ENCODE assay signal across 15 mouse cellular contexts in genomic region chr11:49982881-49983280, GRCm38 (mm10). TPM values are rescaled to one million over a fixed set of nuclear protein-coding genes. Genes with fewer than 3 reads are reported as not detected.
DNase-seq lines count a peak whose midpoint lies in the region; ATAC-seq and TF ChIP-seq lines count a peak whose summit lies in the region.
"Had no signal": no experiment of that assay in that cellular context is flagged by ENCODE, and none has a peak within 500 bp of the region (broad histone marks: within the 10 kb centered on the region; RNA-seq: fewer than 3 reads in every experiment).

No protein-coding gene starts in this region.

- intact Hi-C loops in heart, postnatal 25 days (cut with DNase I): no loop called here

- no peaks in the 10 kb centered on the region for H3K27me3 ChIP-seq in liver, postnatal 0 days (ENCODE audit: insufficient read depth, low read length)
- H3K27me3 ChIP-seq in heart, embryonic 11.5 days (ENCODE audit: control insufficient read depth, insufficient read depth, low read length): no peaks in the 10 kb centered on the region; the same call in 1 of the 2 replicates
- H3K27me3 ChIP-seq: forebrain, embryonic 12.5 days had no signal

- no peak overlapping the region for H3K4me2 ChIP-seq in liver, postnatal 0 days (ENCODE audit: low read depth, low read length)
- H3K4me2 ChIP-seq in heart, embryonic 11.5 days: no peak overlapping the region
- H3K4me2 ChIP-seq: forebrain, embryonic 12.5 days had no signal

- no peaks in the 10 kb centered on the region for H3K9me3 ChIP-seq in liver, postnatal 0 days (ENCODE audit: low read length)
- no peaks in the 10 kb centered on the region for H3K9me3 ChIP-seq in heart, embryonic 11.5 days (replicated peaks; ENCODE audit: control insufficient read depth, low read length)
- H3K9me3 ChIP-seq: forebrain, embryonic 12.5 days; hindbrain, embryonic 10.5 days had no signal

- no peaks in the 10 kb centered on the region for H3K36me3 ChIP-seq in liver, postnatal 0 days (replicated peaks; ENCODE audit: insufficient read depth, low read length)
- H3K36me3 ChIP-seq in heart, embryonic 11.5 days (ENCODE audit: control insufficient read depth, insufficient read depth, low read length): no peaks in the 10 kb centered on the region
- H3K36me3 ChIP-seq: forebrain, embryonic 12.5 days; hindbrain, embryonic 10.5 days had no signal

- H3K4me3 ChIP-seq in liver, postnatal 0 days (ENCODE audit: low read depth, low read length): no peak overlapping the region
- no peak overlapping the region for H3K4me3 ChIP-seq in heart, embryonic 11.5 days (ENCODE audit: low read depth, low read length)
- H3K4me3 ChIP-seq: forebrain, embryonic 12.5 days; hindbrain, embryonic 10.5 days had no signal

- WGBS in liver, postnatal 0 days (ENCODE audit: insufficient replicate concordance): 31% methylated on average over 4 of the region's 4 CpGs
- WGBS in heart, embryonic 11.5 days (ENCODE audit: insufficient replicate concordance): 62% methylated on average over 4 of the region's 4 CpGs

- no peak for TF ChIP-seq CTCF in liver, postnatal 0 days (IDR thresholded peaks at IDR 0.05; ENCODE audit: low read depth)

- TF ChIP-seq EP300 in liver, postnatal 0 days (IDR thresholded peaks at IDR 0.05; ENCODE audit: low read depth): no peak

- ATAC-seq in liver, postnatal 0 days: no peak
- ATAC-seq in heart, embryonic 11.5 days (replicated peaks; ENCODE audit: insufficient number of reproducible peaks, low FRiP score, low TSS enrichment): no peak
- ATAC-seq: intestine, embryonic 16.5 days had no signal

- H3K9ac ChIP-seq in liver, postnatal 0 days (replicated peaks): no peak overlapping the region
- H3K9ac ChIP-seq in heart, embryonic 11.5 days (ENCODE audit: low read depth, low read length): no peak overlapping the region
- H3K9ac ChIP-seq: forebrain, embryonic 12.5 days had no signal

- peak; percentile 61 for DNase-seq in 416B (ENCODE audit: low read depth)
- DNase-seq in B cell, adult 2 months: peak; percentile 25 to 28
- peak; percentile 9 for DNase-seq in c-Kit-negative CD71-positive TER-119-positive erythroid progenitor cells, embryonic 14.5 days (ENCODE audit: low read depth, low spot score)
- DNase-seq in liver, postnatal 0 days: no peak
- no peak for DNase-seq in heart, adult 18-20 months
- no peak for DNase-seq in heart, postnatal 25 days (ENCODE audit: low spot score)
- DNase-seq: adrenal gland, adult 2 months; cerebellum, adult 9-10 months; kidney, postnatal 10 days; midbrain, embryonic 14.5 days; right cerebral cortex, postnatal 25 days had no signal

- H3K27ac ChIP-seq in liver, postnatal 0 days (ENCODE audit: low read depth): peak overlapping the region; percentile 70
- no peak overlapping the region for H3K27ac ChIP-seq in heart, embryonic 11.5 days (ENCODE audit: low read depth, low read length)
- H3K27ac ChIP-seq: forebrain, embryonic 12.5 days; hindbrain, embryonic 10.5 days had no signal

- peaks cover 37% of the 10 kb centered on the region for H3K4me1 ChIP-seq in liver, postnatal 0 days (ENCODE audit: insufficient read depth)
- peaks cover 13% of the 10 kb centered on the region for H3K4me1 ChIP-seq in heart, embryonic 11.5 days (ENCODE audit: control insufficient read depth, insufficient read depth, low read length)

RNA-seq across cellular contexts. Expression of gene Rnf130, which starts 42.3 kb away (rescaled TPM):
- 75.0 and 82.0 TPM in 2 replicates for polyA plus RNA-seq in liver, postnatal 0 days (2015; fragmentation: Nextera tagmentation; extraction: Ambion mirVana)
- polyA plus RNA-seq in heart, embryonic 11.5 days (2014; fragmentation: Nextera tagmentation; extraction: Ambion mirVana): 30.3 and 35.2 TPM in 2 replicates
- total RNA-seq in heart, adult 18-20 months (2021): 10 to 100 TPM; 50.1 to 55.7 TPM
- total RNA-seq in heart, postnatal 25 days (2021): 10 to 100 TPM; 48.6 to 50.6 TPM

Comparison
In these comparisons a context has a peak if more than half of its experiments do, and no peak if none do; other contexts are left out.
1. DNase-seq: peak in 416B (single experiment), B cell, adult 2 months (2 of 2) and c-Kit-negative CD71-positive TER-119-positive erythroid progenitor cells, embryonic 14.5 days (single experiment); none in liver, postnatal 0 days (single experiment), heart, adult 18-20 months (0 of 2) and heart, postnatal 25 days (single experiment).